Mouse (Mus musculus): Measurements from ENCODE around the gene Gm13691. TPM values are rescaled to one million over a fixed set of nuclear protein-coding genes. Genes with fewer than 3 reads are reported as not detected.
"Not testable (repeated sequence)": the region's sequence is repeated elsewhere in the genome, so short reads cannot be mapped to it uniquely, and the experiment has no call there.

The Gm13691 gene
- not detected in 2 replicates for polyA plus RNA-seq (2014; fragmentation: Nextera tagmentation; extraction: Ambion mirVana)

DNA sequence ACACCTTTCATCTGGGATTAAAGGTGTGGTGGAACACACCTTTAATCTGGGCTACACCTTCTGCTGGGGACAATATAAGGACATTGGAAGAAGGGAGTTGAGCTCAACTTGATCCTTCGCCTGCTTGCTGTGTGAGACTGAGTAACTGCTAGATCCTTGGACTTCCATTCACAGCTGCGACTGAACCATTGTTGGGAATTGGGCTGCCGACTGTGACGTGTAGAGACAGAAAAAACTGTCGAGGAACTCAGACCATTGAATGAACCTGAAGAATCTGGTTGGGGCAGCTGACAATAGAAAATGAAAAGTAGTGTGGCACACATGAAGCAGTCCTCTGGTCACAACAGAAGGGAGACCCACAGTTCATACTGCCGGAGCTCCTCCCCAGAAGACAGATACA is at the start of gene Gm13691:
Gene Gm13691, plus strand, starts transcription at position 301 of the 400 bp plus-strand sequence.
- no CpG with 5 or more reads among the region's 6 CpGs for WGBS
- H3K4me2 ChIP-seq (replicated peaks; ENCODE audit: low read depth, low read length); H3K27ac ChIP-seq (ENCODE audit: low read depth, low read length); H3K9ac ChIP-seq (ENCODE audit: low read depth, low read length); H3K9me3 ChIP-seq (ENCODE audit: control insufficient read depth, low read length); H3K36me3 ChIP-seq (ENCODE audit: control insufficient read depth, insufficient read depth, low read length); H3K4me3 ChIP-seq (ENCODE audit: low read length); H3K27me3 ChIP-seq (ENCODE audit: control insufficient read depth, insufficient read depth, low read length); H3K4me1 ChIP-seq (ENCODE audit: control insufficient read depth, insufficient read depth, low read length); ATAC-seq (ENCODE audit: low FRiP score, low TSS enrichment): not testable (repeated sequence)

DNA sequence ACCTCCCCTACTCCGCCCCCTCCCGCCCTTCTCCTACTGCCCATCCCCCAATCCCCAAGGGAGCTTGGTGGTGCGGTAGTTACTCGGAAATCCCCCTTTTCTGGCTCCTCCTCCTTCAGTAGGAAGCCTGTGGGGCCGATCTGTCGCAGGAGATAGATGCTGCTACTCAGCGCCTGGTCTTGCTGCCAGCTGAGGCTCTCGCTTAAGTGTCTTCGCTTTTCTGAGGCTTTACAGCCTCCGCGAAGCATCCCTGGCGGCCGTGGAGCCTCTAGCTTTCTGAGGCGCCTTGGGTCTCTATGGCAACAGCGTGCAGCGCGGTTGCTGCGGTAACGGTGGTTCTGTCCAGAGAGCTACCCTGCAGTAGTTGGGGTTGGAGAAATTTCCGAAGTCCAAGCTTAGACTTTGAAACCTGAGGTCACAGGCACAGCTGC is 49.4 kb upstream of the Gm13691 start, which contains the start of gene Zswim2:
Gene Zswim2, minus strand, starts transcription at position 298 of the 431 bp plus-strand sequence.
- peak within 1 kb of the TSS; percentile 19; the same call in 1 of the 2 replicates for H3K4me3 ChIP-seq (ENCODE audit: low read length)
- no peaks in the 10 kb centered on the region; the same call in 1 of the 2 replicates for H3K27me3 ChIP-seq (ENCODE audit: control insufficient read depth, insufficient read depth, low read length)
- ATAC-seq (ENCODE audit: low FRiP score, low TSS enrichment) = peak; percentile 89
- H3K4me2 ChIP-seq (replicated peaks; ENCODE audit: low read depth, low read length) = peak within 1 kb of the TSS; percentile 42
- no peak within 1 kb of the TSS for H3K27ac ChIP-seq (ENCODE audit: low read depth, low read length)
- peaks cover 4% of the 10 kb centered on the region; the same call in 1 of the 2 replicates for H3K4me1 ChIP-seq (ENCODE audit: control insufficient read depth, insufficient read depth, low read length)
- H3K36me3 ChIP-seq (ENCODE audit: control insufficient read depth, insufficient read depth, low read length) = no peaks in the 10 kb centered on the region
- H3K9ac ChIP-seq (ENCODE audit: low read depth, low read length) = no peak within 1 kb of the TSS
- no peaks in the 10 kb centered on the region for H3K9me3 ChIP-seq (ENCODE audit: control insufficient read depth, low read length)
- WGBS = under 1% methylated on average over 20 of the region's 20 CpGs

DNA sequence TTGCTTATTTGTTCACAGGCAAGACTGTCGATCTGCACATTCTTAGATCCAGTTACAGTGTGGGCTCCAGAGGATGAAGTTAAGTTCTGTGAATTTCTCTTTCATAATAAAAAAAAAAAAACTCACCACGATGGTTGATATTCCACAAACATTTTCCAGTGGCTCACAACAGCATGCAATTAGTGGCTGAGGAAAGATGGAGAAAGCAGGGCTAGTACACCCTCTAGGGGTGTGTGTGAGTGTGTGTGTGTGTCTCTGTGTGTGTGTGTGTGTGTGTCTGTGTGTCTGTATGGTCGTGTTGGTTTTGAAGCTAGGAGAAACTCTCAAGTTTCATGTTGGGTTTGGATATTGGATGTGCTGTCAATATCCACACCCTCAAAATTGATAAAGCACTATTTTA is 49.0 kb upstream of the Gm13691 start:
- 48% methylated on average over 3 of the region's 3 CpGs for WGBS
- no peak overlapping the region for H3K9ac ChIP-seq (ENCODE audit: low read depth, low read length)
- peaks cover 4% of the 10 kb centered on the region; the same call in 1 of the 2 replicates for H3K4me1 ChIP-seq (ENCODE audit: control insufficient read depth, insufficient read depth, low read length)
- no peak overlapping the region for H3K4me3 ChIP-seq (ENCODE audit: low read length)
- H3K9me3 ChIP-seq (ENCODE audit: control insufficient read depth, low read length) = no peaks in the 10 kb centered on the region
- H3K4me2 ChIP-seq (replicated peaks; ENCODE audit: low read depth, low read length) = peak overlapping the region; percentile 42
- no peak overlapping the region for H3K27ac ChIP-seq (ENCODE audit: low read depth, low read length)
- no peaks in the 10 kb centered on the region; the same call in 1 of the 2 replicates for H3K27me3 ChIP-seq (ENCODE audit: control insufficient read depth, insufficient read depth, low read length)
- no peaks in the 10 kb centered on the region for H3K36me3 ChIP-seq (ENCODE audit: control insufficient read depth, insufficient read depth, low read length)
- ATAC-seq (ENCODE audit: low FRiP score, low TSS enrichment) = no peak

DNA sequence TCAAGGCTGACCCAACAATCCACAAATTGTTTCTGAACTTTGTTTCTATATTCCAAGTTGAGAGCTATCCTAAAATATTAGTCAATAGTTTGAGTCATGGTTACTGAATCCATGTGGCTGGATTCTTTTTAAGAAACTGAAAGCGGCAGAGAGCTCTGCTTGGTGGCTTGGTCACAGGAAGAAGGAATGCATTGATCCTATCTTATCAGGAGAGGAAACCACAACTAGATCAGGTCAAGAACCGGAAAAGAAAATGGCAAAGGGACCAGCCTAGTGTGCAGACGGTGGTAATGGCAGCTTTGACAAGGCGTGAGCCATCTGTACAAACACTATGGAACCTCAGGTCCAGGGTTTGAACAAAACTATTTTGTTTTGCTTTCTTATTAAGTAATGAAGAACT is 48.6 kb upstream of the Gm13691 start:
- no peaks in the 10 kb centered on the region for H3K36me3 ChIP-seq (ENCODE audit: control insufficient read depth, insufficient read depth, low read length)
- no peak overlapping the region for H3K27ac ChIP-seq (ENCODE audit: low read depth, low read length)
- peaks cover 4% of the 10 kb centered on the region; the same call in 1 of the 2 replicates for H3K4me1 ChIP-seq (ENCODE audit: control insufficient read depth, insufficient read depth, low read length)
- no peaks in the 10 kb centered on the region for H3K9me3 ChIP-seq (ENCODE audit: control insufficient read depth, low read length)
- no peak for ATAC-seq (ENCODE audit: low FRiP score, low TSS enrichment)
- no peak overlapping the region for H3K4me2 ChIP-seq (replicated peaks; ENCODE audit: low read depth, low read length)
- 64% methylated on average over 4 of the region's 4 CpGs for WGBS
- H3K9ac ChIP-seq (ENCODE audit: low read depth, low read length) = no peak overlapping the region
- no peaks in the 10 kb centered on the region; the same call in 1 of the 2 replicates for H3K27me3 ChIP-seq (ENCODE audit: control insufficient read depth, insufficient read depth, low read length)
- no peak overlapping the region for H3K4me3 ChIP-seq (ENCODE audit: low read length)

DNA sequence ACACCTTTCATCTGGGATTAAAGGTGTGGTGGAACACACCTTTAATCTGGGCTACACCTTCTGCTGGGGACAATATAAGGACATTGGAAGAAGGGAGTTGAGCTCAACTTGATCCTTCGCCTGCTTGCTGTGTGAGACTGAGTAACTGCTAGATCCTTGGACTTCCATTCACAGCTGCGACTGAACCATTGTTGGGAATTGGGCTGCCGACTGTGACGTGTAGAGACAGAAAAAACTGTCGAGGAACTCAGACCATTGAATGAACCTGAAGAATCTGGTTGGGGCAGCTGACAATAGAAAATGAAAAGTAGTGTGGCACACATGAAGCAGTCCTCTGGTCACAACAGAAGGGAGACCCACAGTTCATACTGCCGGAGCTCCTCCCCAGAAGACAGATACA is 35.0 kb upstream of the Gm13691 start, which contains the start of gene Gm13698:
Gene Gm13698, plus strand, starts transcription at position 301 of the 400 bp plus-strand sequence.
- not testable (repeated sequence) for H3K4me3 ChIP-seq (ENCODE audit: low read length); H3K9me3 ChIP-seq (ENCODE audit: control insufficient read depth, low read length); H3K36me3 ChIP-seq (ENCODE audit: control insufficient read depth, insufficient read depth, low read length); H3K4me1 ChIP-seq (ENCODE audit: control insufficient read depth, insufficient read depth, low read length); H3K9ac ChIP-seq (ENCODE audit: low read depth, low read length); H3K27me3 ChIP-seq (ENCODE audit: control insufficient read depth, insufficient read depth, low read length); ATAC-seq (ENCODE audit: low FRiP score, low TSS enrichment); H3K27ac ChIP-seq (ENCODE audit: low read depth, low read length); H3K4me2 ChIP-seq (replicated peaks; ENCODE audit: low read depth, low read length)
- no CpG with 5 or more reads among the region's 6 CpGs for WGBS

- not testable (repeated sequence) for H3K4me3 ChIP-seq (ENCODE audit: low read length); H3K36me3 ChIP-seq (ENCODE audit: control insufficient read depth, insufficient read depth, low read length); H3K9ac ChIP-seq (ENCODE audit: low read depth, low read length); ATAC-seq (ENCODE audit: low FRiP score, low TSS enrichment); H3K4me1 ChIP-seq (ENCODE audit: control insufficient read depth, insufficient read depth, low read length); H3K27me3 ChIP-seq (ENCODE audit: control insufficient read depth, insufficient read depth, low read length); H3K4me2 ChIP-seq (replicated peaks; ENCODE audit: low read depth, low read length); H3K9me3 ChIP-seq (ENCODE audit: control insufficient read depth, low read length); H3K27ac ChIP-seq (ENCODE audit: low read depth, low read length)
- no CpG with 5 or more reads among the region's 6 CpGs for WGBS
Observed at GRCm38 (mm10) chr2:83961203-83961602, 29.1 kb upstream of the Gm13691 start, which contains the start of gene Gm13693. Gene Gm13693, plus strand, starts transcription at chr2:83961503.

DNA sequence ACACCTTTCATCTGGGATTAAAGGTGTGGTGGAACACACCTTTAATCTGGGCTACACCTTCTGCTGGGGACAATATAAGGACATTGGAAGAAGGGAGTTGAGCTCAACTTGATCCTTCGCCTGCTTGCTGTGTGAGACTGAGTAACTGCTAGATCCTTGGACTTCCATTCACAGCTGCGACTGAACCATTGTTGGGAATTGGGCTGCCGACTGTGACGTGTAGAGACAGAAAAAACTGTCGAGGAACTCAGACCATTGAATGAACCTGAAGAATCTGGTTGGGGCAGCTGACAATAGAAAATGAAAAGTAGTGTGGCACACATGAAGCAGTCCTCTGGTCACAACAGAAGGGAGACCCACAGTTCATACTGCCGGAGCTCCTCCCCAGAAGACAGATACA is 23.3 kb upstream of the Gm13691 start, which contains the start of gene Gm13695:
Gene Gm13695, plus strand, starts transcription at position 301 of the 400 bp plus-strand sequence.
- ATAC-seq (ENCODE audit: low FRiP score, low TSS enrichment); H3K9ac ChIP-seq (ENCODE audit: low read depth, low read length); H3K9me3 ChIP-seq (ENCODE audit: control insufficient read depth, low read length); H3K27ac ChIP-seq (ENCODE audit: low read depth, low read length); H3K4me3 ChIP-seq (ENCODE audit: low read length); H3K36me3 ChIP-seq (ENCODE audit: control insufficient read depth, insufficient read depth, low read length); H3K27me3 ChIP-seq (ENCODE audit: control insufficient read depth, insufficient read depth, low read length); H3K4me1 ChIP-seq (ENCODE audit: control insufficient read depth, insufficient read depth, low read length); H3K4me2 ChIP-seq (replicated peaks; ENCODE audit: low read depth, low read length): not testable (repeated sequence)
- no CpG with 5 or more reads among the region's 6 CpGs for WGBS

DNA sequence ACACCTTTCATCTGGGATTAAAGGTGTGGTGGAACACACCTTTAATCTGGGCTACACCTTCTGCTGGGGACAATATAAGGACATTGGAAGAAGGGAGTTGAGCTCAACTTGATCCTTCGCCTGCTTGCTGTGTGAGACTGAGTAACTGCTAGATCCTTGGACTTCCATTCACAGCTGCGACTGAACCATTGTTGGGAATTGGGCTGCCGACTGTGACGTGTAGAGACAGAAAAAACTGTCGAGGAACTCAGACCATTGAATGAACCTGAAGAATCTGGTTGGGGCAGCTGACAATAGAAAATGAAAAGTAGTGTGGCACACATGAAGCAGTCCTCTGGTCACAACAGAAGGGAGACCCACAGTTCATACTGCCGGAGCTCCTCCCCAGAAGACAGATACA is 17.5 kb upstream of the Gm13691 start, which contains the start of gene Gm13696:
Gene Gm13696, plus strand, starts transcription at position 301 of the 400 bp plus-strand sequence.
- H3K9me3 ChIP-seq (ENCODE audit: control insufficient read depth, low read length); H3K27ac ChIP-seq (ENCODE audit: low read depth, low read length); ATAC-seq (ENCODE audit: low FRiP score, low TSS enrichment); H3K9ac ChIP-seq (ENCODE audit: low read depth, low read length); H3K4me2 ChIP-seq (replicated peaks; ENCODE audit: low read depth, low read length); H3K36me3 ChIP-seq (ENCODE audit: control insufficient read depth, insufficient read depth, low read length); H3K4me1 ChIP-seq (ENCODE audit: control insufficient read depth, insufficient read depth, low read length); H3K27me3 ChIP-seq (ENCODE audit: control insufficient read depth, insufficient read depth, low read length); H3K4me3 ChIP-seq (ENCODE audit: low read length): not testable (repeated sequence)
- no CpG with 5 or more reads among the region's 6 CpGs for WGBS

DNA sequence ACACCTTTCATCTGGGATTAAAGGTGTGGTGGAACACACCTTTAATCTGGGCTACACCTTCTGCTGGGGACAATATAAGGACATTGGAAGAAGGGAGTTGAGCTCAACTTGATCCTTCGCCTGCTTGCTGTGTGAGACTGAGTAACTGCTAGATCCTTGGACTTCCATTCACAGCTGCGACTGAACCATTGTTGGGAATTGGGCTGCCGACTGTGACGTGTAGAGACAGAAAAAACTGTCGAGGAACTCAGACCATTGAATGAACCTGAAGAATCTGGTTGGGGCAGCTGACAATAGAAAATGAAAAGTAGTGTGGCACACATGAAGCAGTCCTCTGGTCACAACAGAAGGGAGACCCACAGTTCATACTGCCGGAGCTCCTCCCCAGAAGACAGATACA is 11.7 kb upstream of the Gm13691 start, which contains the start of gene Gm13694:
Gene Gm13694, plus strand, starts transcription at position 301 of the 400 bp plus-strand sequence.
- not testable (repeated sequence) for H3K9ac ChIP-seq (ENCODE audit: low read depth, low read length); H3K4me3 ChIP-seq (ENCODE audit: low read length); H3K27me3 ChIP-seq (ENCODE audit: control insufficient read depth, insufficient read depth, low read length); H3K4me2 ChIP-seq (replicated peaks; ENCODE audit: low read depth, low read length); H3K27ac ChIP-seq (ENCODE audit: low read depth, low read length); H3K4me1 ChIP-seq (ENCODE audit: control insufficient read depth, insufficient read depth, low read length); H3K9me3 ChIP-seq (ENCODE audit: control insufficient read depth, low read length); ATAC-seq (ENCODE audit: low FRiP score, low TSS enrichment); H3K36me3 ChIP-seq (ENCODE audit: control insufficient read depth, insufficient read depth, low read length)
- WGBS = no CpG with 5 or more reads among the region's 6 CpGs

Data from kidney, embryonic 14.5 days (tissue).